21 mouse cellular contexts compared by ENCODE assay signal in the genomic region with DNA sequence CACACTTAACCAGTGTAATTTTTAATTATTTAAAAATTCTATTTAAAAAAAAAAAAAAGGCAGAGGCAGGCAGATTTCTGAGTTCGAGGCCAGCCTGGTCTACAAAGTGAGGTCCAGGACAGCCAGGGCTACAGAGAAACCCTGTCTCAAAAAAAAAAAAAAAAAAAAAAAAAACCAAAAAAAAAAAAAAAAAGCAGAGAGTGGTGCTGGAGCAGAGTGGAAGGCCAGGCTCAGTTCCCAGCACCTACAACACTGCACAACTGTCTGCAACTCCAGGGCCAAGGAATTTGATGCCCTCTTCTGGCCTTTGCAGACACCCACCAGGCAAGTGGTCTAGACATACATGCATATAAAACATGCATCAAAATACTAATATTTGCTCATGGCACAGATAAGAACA. TPM values are rescaled to one million over a fixed set of nuclear protein-coding genes. Genes with fewer than 3 reads are reported as not detected.
"Had no signal": no experiment of that assay in that cellular context is flagged by ENCODE, and none has a peak within 500 bp of the region (broad histone marks: within the 10 kb centered on the region; RNA-seq: fewer than 3 reads in every experiment).

No protein-coding gene starts in this region.

RNA-seq across cellular contexts. Expression of gene Pxt1, which starts 49.4 kb away (rescaled TPM):
- total RNA-seq: left cerebral cortex, postnatal 10 days; left cerebral cortex, postnatal 14 days; left cerebral cortex, postnatal 25 days; left cerebral cortex, postnatal 36 days; left cerebral cortex, postnatal 4 days; liver, adult 2 months; megakaryocyte-erythroid progenitor cell, adult 5-6 weeks; monocyte, adult 5-6 weeks had no signal
- polyA plus RNA-seq: limb, embryonic 11.5 days; limb, embryonic 13.5 days; limb, embryonic 15.5 days; liver, adult 2 months; macrophage; midbrain, embryonic 10.5 days; midbrain, embryonic 11.5 days; midbrain, embryonic 12.5 days; midbrain, embryonic 13.5 days; midbrain, embryonic 14.5 days; midbrain, embryonic 16.5 days; myocyte; neural tube, embryonic 11.5 days; neural tube, embryonic 12.5 days had no signal
